Mouse (Mus musculus) midbrain, embryonic 11.5 days (tissue): Measurements from ENCODE around the gene Best1. TPM values are rescaled to one million over a fixed set of nuclear protein-coding genes. Genes with fewer than 3 reads are reported as not detected.
A peak's percentile ranks its signal among the peaks of the same experiment; 100 is the strongest.

Experiments
- ATAC-seq: fragments of 200-750 bp; cut with Nextera tagmentation; 2 replicates; pipeline ENCODE4 v1.8.0; 2017; ENCODE audit warnings: moderate TSS enrichment, moderate library complexity; ENCODE audit not compliant: low FRiP score
- DNase-seq: peaks from one replicate; pipeline ENCODE4 v3.0.0; 2015; ENCODE audit warnings: low spot score; ENCODE audit errors: missing footprints
- H3K27ac ChIP-seq: fragments of 300-500 bp; sonication (generic); 2 replicates; pipeline ENCODE4 v1.5.1; 2014; ENCODE audit warnings: low read depth, low read length
- H3K27me3 ChIP-seq: fragments of 300-500 bp; sonication (generic); 2 replicates; pipeline ENCODE4 v1.6.1; 2014; ENCODE audit warnings: mild to moderate bottlenecking, low read length, moderate library complexity, mixed read lengths; ENCODE audit not compliant: control insufficient read depth, insufficient read depth
- H3K36me3 ChIP-seq: fragments of 300-500 bp; sonication (generic); 2 replicates; pipeline ENCODE4 v1.6.1; 2014; ENCODE audit warnings: mild to moderate bottlenecking, low read length, moderate library complexity, mixed read lengths; ENCODE audit not compliant: control insufficient read depth, insufficient read depth
- H3K4me1 ChIP-seq: fragments of 300-500 bp; sonication (generic); 2 replicates; pipeline ENCODE4 v1.6.1; 2014; ENCODE audit warnings: low read length; ENCODE audit not compliant: control insufficient read depth, insufficient read depth
- H3K4me2 ChIP-seq: fragments of 300-500 bp; sonication (generic); 2 replicates; pipeline ENCODE4 v1.6.1; 2014; ENCODE audit warnings: mild to moderate bottlenecking, moderate library complexity
- H3K4me3 ChIP-seq: fragments of 300-500 bp; sonication (generic); 2 replicates; pipeline ENCODE4 v1.5.1; 2014; ENCODE audit warnings: low read depth, low read length
- H3K9ac ChIP-seq: fragments of 300-500 bp; sonication (generic); 2 replicates; pipeline ENCODE4 v1.6.1; 2014; ENCODE audit warnings: low read length
- H3K9me3 ChIP-seq: fragments of 300-500 bp; sonication (generic); 2 replicates; pipeline ENCODE4 v1.6.1; 2016; ENCODE audit warnings: low read length; ENCODE audit not compliant: control insufficient read depth
- WGBS: fragments of 180-500 bp; shearing (Covaris S2); extraction: QIAGEN DNeasy Blood & Tissue Kit; methylation state at CpG from one replicate; pipeline ENCODE4 v1.1.7; 2014; 5-methylcytosine and 5-hydroxymethylcytosine counted together
- polyA plus RNA-seq: library from polyadenylated mRNA; unstranded; fragments of >200 nt; fragmentation: Nextera tagmentation; extraction: Ambion mirVana; gene quantifications from 2 replicates; pipeline ENCODE4 v1.2.1, GENCODE M21; 2014

Gene Best1
- polyA plus RNA-seq, 1 experiment from 2014 or later, result 1.3 TPM

DNA sequence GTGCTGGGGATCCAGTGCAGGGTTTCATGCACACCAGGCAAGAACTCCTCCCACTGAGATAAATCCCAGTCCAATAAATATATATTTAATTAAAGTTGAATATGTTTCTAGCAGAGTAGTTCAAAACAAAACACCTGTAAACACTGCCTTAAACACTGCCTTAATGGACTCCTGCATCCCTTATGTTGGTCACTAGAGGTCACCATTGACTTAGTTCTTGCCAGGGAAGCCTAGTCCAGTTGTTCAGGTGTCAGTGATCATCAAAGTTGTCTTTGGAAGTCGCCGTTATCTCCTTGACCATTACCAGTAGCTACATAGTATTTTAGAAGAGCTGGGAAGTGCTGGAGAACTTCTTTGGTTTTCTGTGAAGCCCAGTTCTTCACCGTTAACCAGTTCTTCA, 1.1 kb downstream of the Best1 start:
- DNase-seq (peak; percentile 89), ATAC-seq (peak; percentile 57; the same call in 1 of the 2 replicates)
- no peaks in the 10 kb centered on the region; the same call in 1 of the 2 replicates for H3K9me3 ChIP-seq
- H3K27ac ChIP-seq, result no peak overlapping the region
- no peak overlapping the region for H3K4me3 ChIP-seq
- H3K27me3 ChIP-seq, result no peaks in the 10 kb centered on the region
- 36% methylated on average over 3 of the region's 3 CpGs for WGBS
- no peak overlapping the region for H3K9ac ChIP-seq
- no peaks in the 10 kb centered on the region for H3K36me3 ChIP-seq
- H3K4me1 ChIP-seq, result no peaks in the 10 kb centered on the region
- H3K4me2 ChIP-seq, result no peak overlapping the region

DNA sequence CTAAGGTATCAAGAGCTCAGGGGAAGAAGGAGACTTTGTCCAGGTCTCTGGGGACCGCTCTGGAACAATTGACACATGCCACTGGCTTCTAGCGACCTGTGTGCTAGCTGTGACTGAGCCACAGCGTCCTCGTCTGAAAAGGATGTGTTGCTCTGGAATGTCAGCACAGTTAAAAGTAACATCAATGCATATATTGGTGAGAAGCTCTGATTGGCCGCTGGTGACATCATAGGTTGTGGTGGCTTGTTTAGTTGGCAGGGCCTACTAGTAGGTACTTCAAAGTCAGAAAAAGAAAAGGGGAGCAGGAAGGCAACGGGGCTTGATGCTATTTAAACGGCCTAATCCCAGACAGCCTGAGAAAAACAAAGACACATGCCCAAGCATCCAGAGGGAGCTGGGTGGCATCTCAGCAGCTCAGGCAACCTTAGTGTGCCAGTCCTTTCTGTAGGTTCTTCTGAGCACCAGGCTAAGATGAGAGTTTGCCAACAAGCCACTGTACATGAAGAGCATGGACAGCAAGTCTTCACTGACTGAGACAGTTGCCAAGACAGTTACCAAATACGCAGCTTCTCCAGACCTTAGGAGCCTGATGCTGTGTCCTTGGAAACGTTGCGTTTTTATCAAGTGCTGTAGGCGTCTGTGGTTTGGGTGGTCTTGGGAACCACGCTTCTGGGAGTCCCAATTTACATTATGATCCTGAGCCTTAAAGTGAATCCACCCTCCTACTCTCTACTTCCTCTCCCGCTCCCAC, 2.5 kb downstream of the Best1 start:
- no peak overlapping the region for H3K9ac ChIP-seq
- WGBS, result 71% methylated on average over 13 of the region's 13 CpGs
- ATAC-seq (no peak), DNase-seq (no peak)
- no peaks in the 10 kb centered on the region; the same call in 1 of the 2 replicates for H3K9me3 ChIP-seq
- no peak overlapping the region for H3K27ac ChIP-seq
- no peak overlapping the region for H3K4me2 ChIP-seq
- H3K4me3 ChIP-seq, result no peak overlapping the region
- H3K36me3 ChIP-seq, result no peaks in the 10 kb centered on the region
- H3K4me1 ChIP-seq, result no peaks in the 10 kb centered on the region
- H3K27me3 ChIP-seq, result no peaks in the 10 kb centered on the region

DNA sequence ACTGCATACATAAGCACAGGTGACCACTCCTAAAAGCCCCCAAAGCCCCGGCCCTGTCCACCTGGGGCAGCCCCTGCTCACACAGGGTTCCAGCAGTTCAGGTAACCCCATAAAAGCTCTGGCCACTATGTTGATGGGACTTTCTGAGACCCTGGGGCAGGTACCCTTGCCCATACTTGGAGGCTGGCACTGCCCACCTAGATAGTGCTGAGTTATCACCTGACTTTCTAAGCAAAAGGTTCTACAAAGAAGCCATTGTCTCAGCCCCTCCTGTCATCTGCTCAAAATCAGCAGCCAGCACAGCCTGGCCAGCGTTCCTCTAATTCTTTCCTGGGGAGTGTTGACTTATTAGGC, 3.4 kb downstream of the Best1 start:
- DNase-seq (peak; percentile 53), ATAC-seq (no peak)
- Histone ChIP-seq H3K27ac (no peak overlapping the region), H3K4me1 (no peaks in the 10 kb centered on the region), H3K27me3 (no peaks in the 10 kb centered on the region), H3K4me3 (no peak overlapping the region), H3K9ac (no peak overlapping the region), H3K36me3 (no peaks in the 10 kb centered on the region), H3K4me2 (no peak overlapping the region), H3K9me3 (no peaks in the 10 kb centered on the region; the same call in 1 of the 2 replicates)
- 84% methylated on average over 2 of the region's 2 CpGs for WGBS

DNA sequence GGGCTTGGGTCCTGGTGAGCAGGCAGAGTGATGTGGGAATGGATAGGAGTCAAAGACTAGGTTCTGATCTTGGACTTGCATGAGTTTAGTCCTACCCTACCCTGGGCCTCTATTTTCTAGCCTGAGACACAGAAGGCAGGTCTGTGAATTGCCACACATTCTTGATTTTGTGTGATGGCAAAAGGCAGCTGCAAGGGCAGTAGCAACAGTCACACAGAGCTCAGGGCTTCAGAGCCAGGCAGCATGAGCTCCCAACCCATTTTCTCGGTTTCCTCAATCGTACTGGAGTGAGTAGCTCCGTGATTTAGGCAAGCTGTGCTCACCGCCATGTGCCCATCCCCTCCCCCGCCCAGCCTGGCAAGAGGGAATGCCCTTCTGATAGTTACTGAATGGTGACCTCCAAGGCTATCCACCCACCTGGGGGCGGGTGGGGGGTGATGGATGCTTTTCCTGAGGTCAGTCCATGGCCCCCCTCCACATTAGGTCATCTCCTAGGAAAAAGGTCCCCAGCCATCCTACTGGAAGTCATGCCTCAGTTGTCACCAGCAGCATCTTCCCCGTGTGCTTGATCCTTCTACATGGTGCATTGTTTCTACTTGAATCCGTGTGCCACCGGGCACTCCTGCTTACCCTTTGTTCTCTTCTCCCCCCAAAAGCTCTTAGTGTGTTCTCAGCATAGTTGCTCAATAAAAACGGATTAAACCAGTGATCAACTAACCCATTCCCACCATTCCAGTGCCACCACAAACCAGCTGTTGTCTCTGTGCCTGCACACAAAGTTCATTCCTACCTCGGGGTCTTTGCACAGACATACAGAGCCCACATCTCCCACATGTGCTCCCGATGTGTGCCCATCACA, 4.0 kb downstream of the Best1 start:
- peak; percentile 83 for DNase-seq
- ATAC-seq, result no peak
- Histone ChIP-seq H3K36me3 (no peaks in the 10 kb centered on the region), H3K9ac (no peak overlapping the region), H3K27ac (no peak overlapping the region), H3K9me3 (no peaks in the 10 kb centered on the region; the same call in 1 of the 2 replicates), H3K27me3 (no peaks in the 10 kb centered on the region), H3K4me3 (no peak overlapping the region), H3K4me1 (no peaks in the 10 kb centered on the region), H3K4me2 (no peak overlapping the region)
- WGBS, result 77% methylated on average over 12 of the region's 12 CpGs

DNA sequence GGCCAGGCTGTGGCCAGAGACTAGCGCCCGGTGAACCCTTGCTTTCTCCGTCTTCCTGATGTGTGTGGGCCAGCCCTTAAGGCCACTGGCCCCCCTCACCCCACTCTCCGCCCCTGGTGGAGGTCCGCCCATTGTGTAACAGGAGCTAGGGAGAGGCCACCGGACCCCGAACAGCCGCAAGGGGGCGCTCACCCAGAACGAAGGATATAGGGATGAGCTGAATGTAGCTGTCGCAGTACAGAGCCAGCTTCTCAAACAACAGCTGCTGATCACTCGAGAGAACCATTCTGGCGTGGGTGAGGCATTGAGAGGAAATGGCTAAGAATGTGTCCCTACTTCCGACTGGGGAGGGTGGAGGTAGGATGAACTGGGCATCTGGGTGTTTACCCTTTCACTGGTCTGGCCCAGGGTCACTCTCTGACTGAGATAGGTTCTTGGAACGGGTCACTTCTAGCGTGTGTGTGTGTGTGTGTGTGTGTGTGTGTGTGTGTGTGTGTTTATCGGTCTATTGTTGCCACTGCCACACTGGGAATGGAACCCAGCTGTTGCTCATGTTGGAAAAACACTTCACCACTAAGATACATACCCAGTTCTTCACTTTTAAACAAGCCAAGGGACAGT, 8.3 kb downstream of the Best1 start:
- ATAC-seq, result peak; percentile 94
- H3K27ac ChIP-seq, result no peak overlapping the region
- no peaks in the 10 kb centered on the region for H3K27me3 ChIP-seq
- peak overlapping the region; percentile 12 for H3K4me3 ChIP-seq
- DNase-seq, result peak; percentile 100
- H3K4me2 ChIP-seq, result peak overlapping the region; percentile 36
- H3K9ac ChIP-seq, result peak overlapping the region; percentile 37
- H3K36me3 ChIP-seq, result no peaks in the 10 kb centered on the region
- H3K9me3 ChIP-seq, result no peaks in the 10 kb centered on the region
- no peaks in the 10 kb centered on the region for H3K4me1 ChIP-seq
- 5% methylated on average over 17 of the region's 17 CpGs for WGBS

DNA sequence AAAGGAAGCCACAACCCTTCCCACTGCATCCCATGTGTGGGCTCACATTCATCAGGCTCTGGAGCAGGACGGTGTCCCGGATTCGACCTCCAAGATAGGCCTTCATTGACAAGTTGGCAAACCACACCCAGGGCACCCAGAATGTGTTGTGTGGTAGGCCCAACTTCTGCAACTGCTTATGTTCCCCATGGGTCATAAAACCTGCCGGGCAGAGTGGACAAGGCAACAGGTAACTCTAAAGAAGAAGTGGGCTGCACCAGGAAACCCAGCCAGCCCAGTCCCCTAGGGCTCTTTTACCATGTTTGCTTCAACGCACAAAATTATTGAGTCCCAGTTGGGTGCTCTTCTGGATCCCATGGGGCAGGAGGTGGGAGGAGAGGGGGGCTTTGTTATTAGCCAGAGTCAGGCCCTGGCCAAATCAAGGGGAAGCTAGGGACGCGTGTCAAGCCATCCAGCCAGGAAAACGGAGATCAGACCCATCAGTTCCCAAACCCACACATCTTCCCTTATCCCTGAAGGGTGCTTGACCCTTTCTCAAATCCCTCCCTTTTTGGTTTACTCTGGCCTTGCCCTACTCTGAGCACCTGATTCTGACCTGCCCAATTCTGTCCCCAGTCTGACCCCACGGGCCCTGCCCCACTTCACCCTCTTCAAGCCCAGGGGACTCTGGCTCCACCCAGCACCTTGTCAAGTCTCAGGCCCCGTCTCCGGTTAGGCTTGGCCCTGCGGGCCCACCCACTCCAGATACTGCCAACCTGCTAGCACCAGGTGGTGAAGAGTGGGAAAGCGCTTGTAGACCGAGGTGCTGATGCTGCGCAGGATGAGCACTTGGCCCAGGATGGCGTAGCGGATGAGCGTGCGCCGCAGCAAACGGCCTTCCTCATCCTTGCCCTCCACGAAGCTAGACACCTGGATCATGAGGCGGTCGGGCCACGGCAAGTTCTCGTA, 9.1 kb downstream of the Best1 start:
- H3K4me1 ChIP-seq, result no peaks in the 10 kb centered on the region
- ATAC-seq (peak; percentile 58; the same call in 1 of the 2 replicates), DNase-seq (no peak)
- H3K36me3 ChIP-seq, result no peaks in the 10 kb centered on the region
- peak overlapping the region; percentile 12 for H3K4me3 ChIP-seq
- 48% methylated on average over 26 of the region's 26 CpGs for WGBS
- no peak overlapping the region for H3K27ac ChIP-seq
- H3K9me3 ChIP-seq, result no peaks in the 10 kb centered on the region
- H3K27me3 ChIP-seq, result no peaks in the 10 kb centered on the region
- H3K9ac ChIP-seq, result peak overlapping the region; percentile 37
- peak overlapping the region; percentile 36 for H3K4me2 ChIP-seq

DNA sequence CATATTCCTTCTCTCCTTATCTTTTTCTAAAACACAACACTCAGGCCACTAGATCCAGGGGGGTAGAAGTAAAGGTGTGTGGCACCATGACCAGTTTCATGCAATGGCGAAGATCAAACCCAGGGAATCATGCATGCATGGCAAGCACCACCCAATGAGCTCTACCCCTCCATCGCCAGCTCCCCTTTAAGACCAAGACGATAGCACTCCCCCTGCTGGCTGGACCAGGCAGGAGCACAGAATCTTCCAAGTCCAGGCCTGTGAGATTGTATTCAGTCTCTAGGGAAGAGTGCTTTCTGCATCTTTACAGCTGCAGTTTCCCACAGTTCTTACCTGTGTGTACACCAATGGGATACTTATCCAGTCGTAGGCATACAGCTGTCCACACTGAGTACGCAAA, 10.1 kb downstream of the Best1 start:
- peak; percentile 98 for DNase-seq
- no peaks in the 10 kb centered on the region for H3K4me1 ChIP-seq
- 24% methylated on average over 5 of the region's 5 CpGs for WGBS
- H3K4me3 ChIP-seq, result no peak overlapping the region
- H3K27me3 ChIP-seq, result no peaks in the 10 kb centered on the region
- no peak; the same call in 1 of the 2 replicates for ATAC-seq
- 0 out of 2 replicates have a peak, but pooled peaks cover 2% of the 10 kb centered on the region for H3K36me3 ChIP-seq
- H3K4me2 ChIP-seq, result no peak overlapping the region
- no peak overlapping the region for H3K27ac ChIP-seq
- no peaks in the 10 kb centered on the region for H3K9me3 ChIP-seq
- H3K9ac ChIP-seq, result no peak overlapping the region

DNA sequence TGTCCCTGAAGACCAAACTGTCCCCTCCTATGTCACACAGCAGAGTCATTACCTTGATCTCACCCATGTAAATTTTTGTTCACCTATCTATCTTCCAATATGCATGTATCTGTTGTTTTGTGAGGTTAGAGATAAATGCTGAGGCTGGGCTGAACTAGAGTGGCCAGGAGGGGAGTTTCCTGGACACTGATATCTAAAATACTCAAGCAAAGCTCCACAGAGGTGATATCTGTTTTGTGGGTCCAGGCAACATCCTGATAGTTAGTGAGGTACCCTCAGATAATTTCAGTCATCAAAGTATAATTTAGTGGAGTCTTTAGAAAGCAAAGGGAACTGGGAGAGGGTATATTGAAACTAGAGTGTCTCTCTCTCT, 11.6 kb downstream of the Best1 start:
- Histone ChIP-seq H3K4me1 (no peaks in the 10 kb centered on the region), H3K4me2 (no peak overlapping the region), H3K36me3 (peaks cover 5% of the 10 kb centered on the region; the same call in 1 of the 2 replicates), H3K9ac (no peak overlapping the region), H3K27me3 (no peaks in the 10 kb centered on the region), H3K4me3 (no peak overlapping the region), H3K27ac (no peak overlapping the region), H3K9me3 (no peaks in the 10 kb centered on the region)
- DNase-seq, result no peak
- ATAC-seq, result no peak
